Mouse (Mus musculus) liver, embryonic 12.5 days (tissue): ENCODE results near the gene Adgrd1. TPM values are rescaled to one million over a fixed set of nuclear protein-coding genes. Genes with fewer than 3 reads are reported as not detected.
"Not testable (repeated sequence)": the region's sequence is repeated elsewhere in the genome, so short reads cannot be mapped to it uniquely, and the experiment has no call there.

Experiments used
- ATAC-seq: fragments of 200-750 bp; cut with Nextera tagmentation; 2 replicates; pipeline ENCODE4 v1.8.0; 2017; ENCODE audit warnings: moderate number of reproducible peaks, mild to moderate bottlenecking, moderate library complexity
- H3K27ac ChIP-seq: fragments of 300-500 bp; sonication (generic); 2 replicates; pipeline ENCODE4 v1.5.1; 2016; ENCODE audit warnings: mild to moderate bottlenecking
- H3K27me3 ChIP-seq: fragments of 300-500 bp; sonication (generic); replicated peaks from 2 replicates; pipeline ENCODE4 v1.6.1; 2016; ENCODE audit warnings: mild to moderate bottlenecking, moderate library complexity
- H3K36me3 ChIP-seq: fragments of 300-500 bp; sonication (generic); 2 replicates; pipeline ENCODE4 v1.6.1; 2016; ENCODE audit warnings: mild to moderate bottlenecking, moderate library complexity
- H3K4me1 ChIP-seq: fragments of 300-500 bp; sonication (generic); 2 replicates; pipeline ENCODE4 v1.6.1; 2016
- H3K4me2 ChIP-seq: fragments of 300-500 bp; sonication (generic); 2 replicates; pipeline ENCODE4 v1.6.1; 2016; ENCODE audit warnings: mild to moderate bottlenecking, moderate library complexity
- H3K4me3 ChIP-seq: fragments of 300-500 bp; sonication (generic); 2 replicates; pipeline ENCODE4 v1.5.1; 2016; ENCODE audit warnings: mild to moderate bottlenecking, moderate library complexity
- H3K9ac ChIP-seq: fragments of 300-500 bp; sonication (generic); 2 replicates; pipeline ENCODE4 v1.6.1; 2016; ENCODE audit warnings: mild to moderate bottlenecking, moderate library complexity
- H3K9me3 ChIP-seq: fragments of 300-500 bp; sonication (generic); replicated peaks from 2 replicates; pipeline ENCODE4 v1.6.1; 2016; ENCODE audit warnings: mild to moderate bottlenecking, moderate library complexity
- WGBS: fragments of 180-500 bp; shearing (Covaris S2); methylation state at CpG from one replicate; pipeline ENCODE4 v1.1.7; 2016; ENCODE audit not compliant: insufficient replicate concordance; 5-methylcytosine and 5-hydroxymethylcytosine counted together
- polyA plus RNA-seq: library from polyadenylated mRNA; unstranded; fragments of >200 nt; fragmentation: Nextera tagmentation; extraction: Ambion mirVana; gene quantifications from 2 replicates; pipeline ENCODE4 v1.2.1, GENCODE M21; 2016

Adgrd1 gene
- polyA plus RNA-seq, 1 experiment from 2014 or later: 0.02 TPM

DNA sequence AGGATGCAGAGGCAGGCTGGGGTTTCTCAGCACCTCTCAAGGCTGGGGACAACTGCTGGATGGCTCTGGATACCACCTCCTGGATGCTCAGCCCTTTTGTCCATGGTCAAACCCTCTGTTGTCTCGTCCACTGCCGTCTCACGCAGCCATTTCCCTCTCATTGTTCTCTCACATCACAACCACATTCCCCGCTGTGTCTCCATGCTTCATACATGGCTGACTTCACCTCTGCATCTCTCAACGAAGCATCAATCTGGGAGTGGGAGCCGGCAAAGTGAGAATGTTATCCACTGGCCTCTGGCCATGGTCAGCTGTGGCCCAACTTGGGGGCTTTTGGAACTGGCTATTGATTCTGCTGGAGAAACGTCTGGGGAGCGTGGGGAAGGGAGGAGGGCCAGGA lies 15.2 kb downstream of the Adgrd1 start:
- Histone ChIP-seq H3K4me2 (no peak overlapping the region), H3K4me3 (no peak overlapping the region), H3K9me3 (no peaks in the 10 kb centered on the region), H3K9ac (no peak overlapping the region), H3K27ac (no peak overlapping the region), H3K36me3 (no peaks in the 10 kb centered on the region), H3K4me1 (no peaks in the 10 kb centered on the region), H3K27me3 (0 out of 2 replicates have a peak, but pooled peaks cover 7% of the 10 kb centered on the region)
- WGBS: 54% methylated on average over 8 of the region's 8 CpGs
- ATAC-seq: no peak

DNA sequence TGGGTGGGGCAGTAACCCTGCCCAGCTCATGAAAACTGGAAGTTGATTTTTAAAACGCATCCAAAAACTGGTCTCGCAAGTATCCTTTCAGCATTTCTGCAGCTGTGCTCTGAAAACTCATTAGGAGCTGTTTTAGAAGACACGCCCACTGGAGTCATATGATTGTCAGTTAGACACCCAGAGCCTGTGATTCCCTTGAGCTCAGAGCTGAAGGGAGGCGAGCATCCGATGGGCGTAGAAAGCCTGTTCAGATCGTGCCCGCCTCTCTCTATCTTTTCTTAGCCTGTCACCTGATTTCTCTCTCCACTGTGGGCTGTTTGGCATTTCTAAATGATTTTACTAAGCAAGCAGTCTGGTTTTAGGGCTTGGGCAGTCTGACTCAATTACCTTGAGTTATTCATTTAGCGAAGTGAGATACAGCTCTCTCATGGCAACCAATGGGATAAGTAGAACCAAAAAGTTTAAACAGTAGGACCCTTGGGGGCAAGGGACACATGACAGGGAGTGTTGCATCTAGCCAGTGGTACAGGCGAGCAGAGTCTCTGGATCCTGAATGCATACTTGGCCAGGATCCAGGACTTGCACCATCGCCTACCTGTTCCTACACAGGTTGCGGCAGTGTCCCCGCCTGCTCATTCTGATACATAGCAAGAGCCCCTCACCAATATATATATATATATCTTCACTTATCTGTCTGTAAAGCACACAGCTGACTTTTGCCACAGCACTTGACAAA lies 17.4 kb downstream of the Adgrd1 start:
- Histone ChIP-seq H3K9ac (no peak overlapping the region), H3K27ac (no peak overlapping the region), H3K4me1 (no peaks in the 10 kb centered on the region), H3K4me3 (no peak overlapping the region), H3K36me3 (no peaks in the 10 kb centered on the region), H3K9me3 (no peaks in the 10 kb centered on the region), H3K27me3 (0 out of 2 replicates have a peak, but pooled peaks cover 7% of the 10 kb centered on the region), H3K4me2 (no peak overlapping the region)
- ATAC-seq: no peak
- WGBS: 69% methylated on average over 13 of the region's 13 CpGs

DNA sequence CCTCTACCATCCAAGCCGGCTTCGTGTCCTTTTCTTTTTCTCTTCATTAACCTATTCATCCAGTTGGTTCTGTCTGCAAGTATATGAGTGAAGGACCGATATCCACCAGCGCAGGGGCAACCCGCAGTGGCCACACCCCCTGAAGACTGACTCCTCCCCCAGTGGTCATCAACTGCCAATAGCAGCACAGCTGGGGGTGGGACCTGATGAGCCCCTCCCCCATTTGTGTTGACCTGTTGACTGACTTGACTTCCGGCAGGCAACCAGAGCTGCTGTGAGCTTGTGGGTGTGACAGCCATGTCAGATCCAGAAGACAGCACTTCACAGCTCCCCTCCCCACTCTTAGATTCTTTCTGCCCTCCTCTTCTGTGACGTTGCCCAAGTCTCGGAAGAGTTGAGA lies 19.7 kb downstream of the Adgrd1 start:
- no peak overlapping the region for H3K4me3 ChIP-seq
- H3K9me3 ChIP-seq: no peaks in the 10 kb centered on the region
- H3K9ac ChIP-seq: no peak overlapping the region
- WGBS: 59% methylated on average over 8 of the region's 8 CpGs
- no peak overlapping the region for H3K4me2 ChIP-seq
- no peaks in the 10 kb centered on the region for H3K36me3 ChIP-seq
- no peak for ATAC-seq
- H3K27me3 ChIP-seq: 0 out of 2 replicates have a peak, but pooled peaks cover 7% of the 10 kb centered on the region
- H3K4me1 ChIP-seq: no peaks in the 10 kb centered on the region
- no peak overlapping the region for H3K27ac ChIP-seq

DNA sequence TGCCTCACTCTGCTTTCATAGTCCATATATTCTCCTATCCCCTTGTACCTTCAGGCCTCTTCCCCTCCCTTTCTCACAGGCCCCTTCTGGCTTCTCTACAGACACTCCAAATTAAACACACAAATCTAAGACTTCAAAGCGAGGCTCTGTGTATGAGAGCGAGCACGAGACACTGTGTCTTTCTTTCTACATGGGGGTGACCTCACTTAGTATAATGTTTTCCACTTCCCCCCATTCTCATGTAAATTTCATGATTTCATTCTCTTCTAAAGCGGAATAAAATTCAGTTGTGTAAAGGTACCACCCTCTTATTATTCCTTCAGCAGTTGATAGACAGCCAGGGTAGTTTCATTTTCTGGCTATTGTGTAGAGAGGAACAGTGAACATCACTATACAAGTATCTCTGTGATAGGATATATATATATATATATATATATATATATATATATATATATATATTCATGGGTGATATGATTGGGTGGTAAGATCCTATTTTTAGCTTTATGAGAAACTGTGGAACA lies 21.1 kb downstream of the Adgrd1 start:
- Histone ChIP-seq H3K9me3 (no peaks in the 10 kb centered on the region), H3K4me2 (no peak overlapping the region), H3K36me3 (no peaks in the 10 kb centered on the region), H3K9ac (no peak overlapping the region), H3K27ac (no peak overlapping the region), H3K27me3 (no peaks in the 10 kb centered on the region), H3K4me3 (no peak overlapping the region), H3K4me1 (no peaks in the 10 kb centered on the region)
- ATAC-seq: no peak
- WGBS: 72% methylated on average over 4 of the region's 4 CpGs

DNA sequence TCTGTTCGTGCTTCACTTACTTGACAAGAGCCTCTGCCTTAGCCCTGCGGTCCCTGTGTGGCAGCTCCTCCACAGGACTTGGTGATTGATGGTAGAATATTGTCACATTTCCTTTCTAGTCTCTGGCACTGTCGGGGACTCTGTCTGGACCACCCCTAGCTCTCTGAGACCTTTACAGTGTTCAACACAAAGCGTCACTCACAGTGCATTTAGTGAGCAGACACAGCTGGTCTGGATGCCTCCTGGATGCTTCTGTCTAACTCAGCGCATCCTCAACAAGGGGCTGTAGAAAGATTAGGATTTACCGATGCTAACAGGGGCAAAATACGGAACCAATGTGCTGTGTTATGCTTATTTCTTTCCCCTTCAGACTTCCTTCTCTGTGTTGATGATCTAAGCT lies 22.0 kb downstream of the Adgrd1 start:
- H3K27me3 ChIP-seq: no peaks in the 10 kb centered on the region
- H3K4me1 ChIP-seq: no peaks in the 10 kb centered on the region
- no peak overlapping the region for H3K9ac ChIP-seq
- no peak overlapping the region for H3K4me3 ChIP-seq
- ATAC-seq: no peak
- H3K9me3 ChIP-seq: no peaks in the 10 kb centered on the region
- H3K27ac ChIP-seq: no peak overlapping the region
- H3K36me3 ChIP-seq: no peaks in the 10 kb centered on the region
- WGBS: 49% methylated on average over 7 of the region's 7 CpGs
- no peak overlapping the region for H3K4me2 ChIP-seq

DNA sequence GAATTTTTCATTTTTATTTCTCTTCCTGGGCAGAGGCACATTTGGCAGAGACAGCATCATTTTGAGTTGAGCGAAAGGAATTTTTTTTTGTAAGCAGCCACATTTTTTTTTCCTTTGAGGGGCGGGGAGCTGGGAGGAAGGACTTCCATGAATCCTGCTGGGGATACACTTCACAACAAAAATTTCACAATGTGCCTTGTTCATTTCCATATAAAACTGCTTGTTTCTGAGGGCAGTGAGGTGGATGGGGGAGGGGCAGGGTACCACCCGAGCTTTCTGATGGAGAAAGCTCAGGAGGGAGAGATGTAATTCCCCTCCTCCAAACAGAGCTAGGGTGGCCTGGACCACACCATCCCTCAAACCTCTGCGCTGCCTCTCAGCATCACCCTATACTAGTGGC lies 22.6 kb downstream of the Adgrd1 start:
- H3K4me1 ChIP-seq: no peaks in the 10 kb centered on the region
- no peak overlapping the region for H3K4me2 ChIP-seq
- WGBS: 64% methylated on average over 4 of the region's 4 CpGs
- no peak overlapping the region for H3K4me3 ChIP-seq
- no peak for ATAC-seq
- H3K9me3 ChIP-seq: no peaks in the 10 kb centered on the region
- no peak overlapping the region for H3K27ac ChIP-seq
- no peak overlapping the region for H3K9ac ChIP-seq
- H3K36me3 ChIP-seq: no peaks in the 10 kb centered on the region
- no peaks in the 10 kb centered on the region for H3K27me3 ChIP-seq

DNA sequence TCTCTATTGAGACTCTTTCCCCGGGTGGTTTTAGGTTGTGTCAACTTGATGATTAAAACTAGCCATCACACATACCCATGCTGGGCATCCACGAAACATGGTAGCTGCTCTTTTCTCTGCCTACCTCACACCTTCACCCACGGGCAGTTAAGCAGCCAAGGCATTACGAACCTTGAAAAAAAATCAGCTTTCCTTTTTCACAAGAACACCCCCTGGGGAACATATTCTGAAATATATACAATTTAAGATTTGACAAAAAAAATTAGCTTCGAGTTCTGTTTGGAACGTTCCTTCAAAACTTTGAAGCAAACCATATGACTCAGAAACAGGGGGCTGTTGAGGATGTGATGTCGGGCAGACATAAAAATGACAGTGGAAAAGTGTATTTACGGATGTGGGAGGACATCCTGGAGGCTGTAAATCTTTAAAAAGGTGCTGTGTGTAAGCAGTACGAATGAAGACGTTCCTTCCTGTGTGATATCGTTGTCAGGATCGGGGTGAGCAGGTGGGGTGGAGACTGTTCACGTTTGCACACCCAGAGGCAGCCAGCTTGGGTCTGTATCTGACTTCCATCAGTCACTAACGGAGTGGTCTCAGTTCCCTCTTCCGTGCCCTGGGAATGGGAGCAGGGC lies 25.2 kb downstream of the Adgrd1 start:
- WGBS: 67% methylated on average over 15 of the region's 15 CpGs
- no peaks in the 10 kb centered on the region for H3K4me1 ChIP-seq
- no peaks in the 10 kb centered on the region for H3K9me3 ChIP-seq
- H3K27ac ChIP-seq: no peak overlapping the region
- H3K4me2 ChIP-seq: no peak overlapping the region
- no peaks in the 10 kb centered on the region for H3K27me3 ChIP-seq
- H3K9ac ChIP-seq: no peak overlapping the region
- ATAC-seq: no peak
- H3K4me3 ChIP-seq: no peak overlapping the region
- H3K36me3 ChIP-seq: no peaks in the 10 kb centered on the region

DNA sequence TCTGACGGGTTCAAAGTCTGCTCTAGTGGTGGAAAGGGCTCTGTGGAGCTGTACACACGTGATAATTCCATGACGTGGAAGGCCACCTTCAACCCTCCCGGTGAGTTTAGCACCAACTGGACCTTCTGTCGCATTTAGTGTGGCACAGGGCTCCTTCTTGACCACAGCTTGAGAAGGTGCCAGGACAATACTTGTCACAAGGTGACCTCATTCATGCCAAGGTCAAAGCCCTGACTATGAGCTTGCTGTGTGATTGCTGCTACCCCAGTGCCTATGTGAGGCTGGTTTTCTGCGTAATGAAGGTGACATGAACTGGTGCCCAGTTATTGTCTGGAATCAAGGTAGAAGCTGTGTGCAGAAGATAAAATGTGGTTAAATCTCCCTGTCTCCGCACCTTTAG lies 25.9 kb downstream of the Adgrd1 start:
- H3K4me2 ChIP-seq: no peak overlapping the region
- no peak overlapping the region for H3K27ac ChIP-seq
- H3K36me3 ChIP-seq: no peaks in the 10 kb centered on the region
- no peaks in the 10 kb centered on the region for H3K9me3 ChIP-seq
- WGBS: 68% methylated on average over 7 of the region's 7 CpGs
- H3K4me3 ChIP-seq: no peak overlapping the region
- no peak for ATAC-seq
- H3K27me3 ChIP-seq: no peaks in the 10 kb centered on the region
- H3K4me1 ChIP-seq: no peaks in the 10 kb centered on the region
- H3K9ac ChIP-seq: no peak overlapping the region

DNA sequence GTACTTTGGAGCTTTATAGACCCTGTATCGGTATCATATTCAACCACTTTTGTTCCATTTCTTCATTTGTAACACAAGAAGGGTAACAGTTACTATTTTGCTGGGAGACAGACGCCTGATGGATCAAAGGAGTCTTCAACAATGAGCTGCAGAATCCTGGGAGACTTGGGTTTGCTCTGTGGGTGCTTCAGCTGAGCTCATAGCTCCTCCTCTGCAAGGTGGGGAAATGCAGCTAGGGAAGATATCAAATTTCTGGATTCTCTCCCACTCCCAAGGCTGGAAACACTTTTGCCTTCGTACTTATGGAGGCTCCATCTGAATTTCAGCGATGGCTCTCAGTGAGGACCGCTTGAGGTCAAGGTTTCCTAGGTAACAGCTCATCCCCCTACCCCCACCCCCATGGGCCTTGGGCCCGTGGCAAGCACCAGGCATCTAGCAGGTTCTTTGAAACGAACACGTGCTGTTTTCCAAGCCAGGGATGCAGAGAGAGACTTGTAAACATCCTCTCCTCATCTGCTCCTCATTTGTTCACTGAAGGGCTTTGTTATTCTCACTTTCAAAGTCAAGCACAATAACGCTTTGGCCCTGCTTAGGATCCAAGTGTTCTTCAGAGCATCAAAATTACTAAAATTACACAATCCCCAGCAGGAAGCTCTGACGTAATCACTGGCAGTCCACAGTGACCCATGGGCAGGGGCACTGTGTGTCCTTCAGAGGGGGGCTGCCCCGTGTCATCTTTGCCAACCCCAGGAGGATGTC lies 27.7 kb downstream of the Adgrd1 start:
- H3K27ac ChIP-seq: no peak overlapping the region
- no peak for ATAC-seq
- H3K9me3 ChIP-seq: no peaks in the 10 kb centered on the region
- no peak overlapping the region for H3K4me2 ChIP-seq
- no peak overlapping the region for H3K9ac ChIP-seq
- H3K4me1 ChIP-seq: no peaks in the 10 kb centered on the region
- H3K27me3 ChIP-seq: no peaks in the 10 kb centered on the region
- 36% methylated on average over 11 of the region's 11 CpGs for WGBS
- no peaks in the 10 kb centered on the region for H3K36me3 ChIP-seq
- H3K4me3 ChIP-seq: no peak overlapping the region

DNA sequence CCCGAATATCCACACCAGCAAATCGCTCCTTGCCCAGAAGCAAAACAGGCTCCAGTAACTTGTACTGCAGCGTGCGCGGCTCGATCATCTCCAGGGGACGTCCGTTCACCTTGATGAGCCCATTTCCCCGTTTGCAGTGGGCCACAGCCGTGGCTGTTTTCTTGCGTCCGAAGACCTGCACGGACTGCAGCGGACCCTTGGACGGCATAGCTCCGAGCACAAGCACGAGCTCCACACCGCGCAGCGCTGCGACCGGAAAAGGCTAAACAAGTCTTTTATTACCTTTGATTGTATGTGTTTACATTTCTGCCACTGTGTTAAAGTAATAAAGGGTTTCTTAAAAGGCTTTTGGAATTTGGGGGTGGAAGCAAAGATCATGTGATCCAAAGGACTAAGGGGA lies 31.8 kb downstream of the Adgrd1 start:
- not testable (repeated sequence) for H3K9me3 ChIP-seq, H3K36me3 ChIP-seq, H3K27ac ChIP-seq, ATAC-seq, H3K4me1 ChIP-seq, H3K4me2 ChIP-seq, H3K27me3 ChIP-seq, H3K9ac ChIP-seq, H3K4me3 ChIP-seq
- WGBS: 85% methylated on average over 22 of the region's 22 CpGs

DNA sequence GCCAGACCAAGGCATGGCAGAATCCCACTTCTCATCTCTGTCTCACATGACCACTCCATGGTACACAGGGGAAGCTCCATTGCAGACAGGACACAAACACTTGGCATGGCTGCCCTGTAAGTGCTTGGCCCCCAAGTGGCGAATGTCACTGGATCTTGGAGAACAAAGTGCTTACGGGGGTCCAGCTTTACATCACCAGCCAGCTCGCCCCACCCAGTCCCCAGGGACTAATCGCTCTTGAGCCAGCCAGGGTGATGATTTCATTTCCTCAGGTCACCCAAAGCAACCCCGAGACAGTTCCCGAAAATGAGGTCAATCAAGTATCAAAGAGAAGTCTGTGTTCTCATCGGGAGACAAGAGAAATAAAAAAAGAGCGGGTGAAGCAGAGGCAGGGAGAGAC lies 33.8 kb downstream of the Adgrd1 start:
- ATAC-seq: no peak
- Histone ChIP-seq H3K4me1 (no peaks in the 10 kb centered on the region), H3K27ac (no peak overlapping the region), H3K27me3 (no peaks in the 10 kb centered on the region), H3K4me2 (no peak overlapping the region), H3K36me3 (no peaks in the 10 kb centered on the region), H3K4me3 (no peak overlapping the region), H3K9ac (no peak overlapping the region), H3K9me3 (no peaks in the 10 kb centered on the region)
- 67% methylated on average over 8 of the region's 8 CpGs for WGBS

DNA sequence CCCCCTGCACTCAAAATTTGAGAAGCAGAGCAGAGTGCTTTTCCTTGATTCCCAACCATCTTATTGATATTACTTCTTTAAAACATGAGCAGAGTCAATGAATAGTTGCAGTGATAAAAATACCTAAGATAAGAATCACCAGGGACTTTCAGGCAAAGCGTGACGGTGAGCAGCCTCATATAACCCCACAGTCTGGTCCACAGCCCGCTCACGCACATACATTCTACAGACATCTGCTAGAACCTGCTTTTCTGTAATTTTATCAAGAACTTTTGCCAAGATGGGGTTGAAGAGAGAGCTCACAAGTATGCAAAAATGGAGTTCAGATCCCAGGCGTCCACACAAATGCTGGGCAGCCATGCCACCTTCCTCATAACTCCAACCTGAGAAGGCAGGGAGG lies 40.9 kb downstream of the Adgrd1 start:
- ATAC-seq: no peak
- 0 out of 2 replicates have a peak, but pooled peaks cover 4% of the 10 kb centered on the region for H3K27me3 ChIP-seq
- H3K4me3 ChIP-seq: no peak overlapping the region
- H3K27ac ChIP-seq: no peak overlapping the region
- no peaks in the 10 kb centered on the region for H3K36me3 ChIP-seq
- H3K4me1 ChIP-seq: no peaks in the 10 kb centered on the region
- 71% methylated on average over 5 of the region's 5 CpGs for WGBS
- no peaks in the 10 kb centered on the region for H3K9me3 ChIP-seq
- H3K9ac ChIP-seq: no peak overlapping the region
- H3K4me2 ChIP-seq: no peak overlapping the region
